Mouse (Mus musculus): Measurements from ENCODE around the gene Casp9.

The Casp9 gene

GRCm38 (mm10) chr4:141781201-141781985 lies 12.0 kb upstream of the Casp9 start:
- DNase-seq (ENCODE audit: low spot score) = no peak

GRCm38 (mm10) chr4:141784835-141785234 lies 8.6 kb upstream of the Casp9 start:
- no peak for DNase-seq (ENCODE audit: low spot score)

- DNase-seq (ENCODE audit: low spot score) = no peak
These were observed 7.3 kb upstream of the Casp9 start for GRCm38 (mm10) chr4:141786141-141786540.

- no peak for DNase-seq (ENCODE audit: low spot score)
These were observed 6.4 kb upstream of the Casp9 start for GRCm38 (mm10) chr4:141787046-141787445.

GRCm38 (mm10) chr4:141787462-141787861 lies 6.0 kb upstream of the Casp9 start:
- no peak for DNase-seq (ENCODE audit: low spot score)

DNA sequence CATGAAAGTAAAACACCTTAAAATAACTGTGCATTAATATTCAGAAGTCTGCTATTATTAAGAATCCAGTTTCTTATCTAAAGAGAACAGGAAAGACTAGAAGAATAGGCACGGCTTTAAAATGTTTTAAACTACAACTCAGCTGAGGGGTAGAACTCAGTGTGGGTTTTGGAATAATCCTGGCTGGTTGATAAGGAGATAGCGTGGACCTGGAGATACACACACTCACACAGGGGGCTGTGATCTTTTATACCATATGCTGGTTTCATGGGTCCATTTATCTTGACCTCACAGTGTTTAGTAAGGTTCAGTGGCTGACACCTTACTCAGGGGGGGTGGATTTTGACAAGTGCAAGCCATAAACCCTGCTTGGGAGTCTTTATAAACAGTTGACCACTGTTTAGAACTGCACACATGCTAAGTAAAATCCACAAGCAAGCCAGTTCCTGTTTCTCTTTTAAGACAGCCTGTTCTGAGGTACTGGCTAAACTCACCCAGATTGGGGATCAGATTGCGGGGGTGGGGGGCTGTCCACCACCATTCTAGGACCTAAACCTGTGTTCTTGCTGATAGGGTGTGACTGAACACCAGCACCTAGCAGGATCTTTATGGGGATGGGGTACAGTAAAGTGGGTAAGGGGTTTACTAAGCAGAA lies 3.7 kb upstream of the Casp9 start:
- no peak for DNase-seq (ENCODE audit: low spot score)

- DNase-seq (ENCODE audit: low spot score) = peak; percentile 92
These were observed 2.9 kb upstream of the Casp9 start, which contains the start of gene Dnajc16 for GRCm38 (mm10) chr4:141790524-141790990. Dnajc16 (minus strand) TSS chr4:141790931.

DNA sequence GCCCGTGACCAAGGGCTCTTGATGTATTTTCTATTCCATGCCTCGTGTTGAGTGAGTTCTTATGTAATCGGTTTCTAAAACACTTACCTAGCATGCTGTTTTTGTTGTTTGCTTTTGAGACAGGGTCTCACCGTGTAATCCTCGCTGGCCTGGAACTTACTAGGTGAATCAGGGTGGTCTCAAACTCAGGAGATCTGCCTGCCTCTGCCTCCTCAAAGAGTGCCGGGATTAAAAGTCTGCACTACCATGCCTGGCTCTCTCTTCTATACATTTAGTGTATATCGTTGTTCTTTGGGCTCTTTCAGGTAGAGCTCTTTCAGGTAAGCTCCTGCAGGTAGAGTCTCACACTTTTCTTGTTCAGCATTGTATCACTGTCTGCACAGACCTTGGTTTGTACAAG lies 1.9 kb upstream of the Casp9 start:
- DNase-seq (ENCODE audit: low spot score) = no peak

- DNase-seq (ENCODE audit: low spot score) = no peak
These were observed 1.5 kb upstream of the Casp9 start for GRCm38 (mm10) chr4:141791951-141792350.

GRCm38 (mm10) chr4:141792554-141793281 lies 694 bp upstream of the Casp9 start:
- DNase-seq (ENCODE audit: low spot score) = no peak

GRCm38 (mm10) chr4:141794152-141794535 lies 732 bp downstream of the Casp9 start:
- no peak for DNase-seq (ENCODE audit: low spot score)

- no peak for DNase-seq (ENCODE audit: low spot score)
These were observed 2.9 kb downstream of the Casp9 start for GRCm38 (mm10) chr4:141796356-141796755.

- DNase-seq (ENCODE audit: low spot score) = no peak
These were observed 3.5 kb downstream of the Casp9 start for GRCm38 (mm10) chr4:141796954-141797353.

GRCm38 (mm10) chr4:141797545-141797944 lies 4.1 kb downstream of the Casp9 start:
- no peak for DNase-seq (ENCODE audit: low spot score)

DNA sequence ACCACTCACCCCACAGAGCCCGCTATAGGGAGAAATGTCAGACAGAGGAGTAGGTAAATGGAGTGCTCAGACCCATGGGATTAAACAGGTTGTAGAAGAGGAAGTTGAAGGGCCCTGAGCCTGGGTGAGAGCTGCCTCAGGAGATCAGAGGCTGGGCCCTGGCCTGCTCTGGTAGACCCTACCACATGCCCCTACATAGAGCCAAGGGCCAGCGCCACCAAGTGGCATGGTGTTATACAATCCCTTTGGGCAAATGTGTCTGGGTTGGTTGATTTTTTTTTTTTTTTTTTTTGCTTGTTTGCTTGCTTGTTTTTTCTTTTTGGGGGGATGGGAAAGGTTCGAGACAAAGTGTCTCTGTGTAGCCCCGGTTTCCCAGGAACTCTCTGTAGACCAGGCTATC lies 10.7 kb downstream of the Casp9 start:
- no peak for DNase-seq (ENCODE audit: low spot score)

DNA sequence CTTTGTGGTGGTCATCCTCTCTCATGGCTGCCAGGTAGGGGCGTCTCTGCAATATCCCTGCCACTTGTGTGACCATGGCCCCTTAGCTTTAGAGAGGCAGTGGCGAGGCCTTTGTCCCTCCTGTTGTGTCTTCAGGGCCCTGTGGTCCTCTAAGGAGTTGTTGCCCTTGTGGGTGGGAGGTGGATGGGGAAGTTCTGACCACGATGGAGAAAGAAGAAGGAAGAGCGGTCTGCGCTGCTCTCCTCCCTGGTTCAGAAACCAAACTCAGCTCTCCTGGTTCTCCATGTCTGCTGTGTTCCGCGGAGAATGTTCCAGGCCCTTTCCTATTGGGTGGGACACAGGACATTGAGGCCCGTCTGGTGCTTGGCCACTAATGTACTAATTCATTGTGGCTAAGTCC lies 12.5 kb downstream of the Casp9 start:
- DNase-seq (ENCODE audit: low spot score) = no peak

DNA sequence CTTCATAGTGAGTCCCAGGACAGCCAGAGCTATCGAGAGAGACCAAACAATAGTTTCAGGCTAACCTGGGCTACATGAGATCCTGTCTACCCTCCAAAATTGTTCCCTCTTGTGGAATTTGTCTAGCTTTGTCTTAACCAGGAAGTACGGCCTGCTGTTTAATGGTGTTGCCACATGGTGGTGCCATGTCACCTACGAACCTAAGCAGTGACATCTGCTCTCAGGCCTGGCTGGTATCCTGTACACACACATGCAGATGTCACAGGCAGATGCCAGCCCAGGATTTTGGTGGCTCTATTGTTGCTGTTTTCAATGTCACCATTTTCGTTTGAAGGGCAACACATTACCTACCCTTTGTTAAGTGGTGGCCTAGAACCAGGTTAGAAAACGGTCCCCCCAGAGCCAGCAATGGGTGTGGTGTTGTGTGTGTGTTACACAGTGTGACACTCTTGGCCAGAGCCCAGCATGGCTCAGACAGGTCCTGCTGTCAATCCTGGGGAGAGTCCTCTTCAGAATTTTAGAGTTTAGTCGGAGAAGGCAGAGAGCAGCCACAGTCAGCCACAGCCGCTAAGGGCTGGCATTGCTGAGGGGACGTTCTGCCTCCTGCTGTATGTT lies 16.5 kb downstream of the Casp9 start:
- DNase-seq (ENCODE audit: low spot score) = no peak

DNA sequence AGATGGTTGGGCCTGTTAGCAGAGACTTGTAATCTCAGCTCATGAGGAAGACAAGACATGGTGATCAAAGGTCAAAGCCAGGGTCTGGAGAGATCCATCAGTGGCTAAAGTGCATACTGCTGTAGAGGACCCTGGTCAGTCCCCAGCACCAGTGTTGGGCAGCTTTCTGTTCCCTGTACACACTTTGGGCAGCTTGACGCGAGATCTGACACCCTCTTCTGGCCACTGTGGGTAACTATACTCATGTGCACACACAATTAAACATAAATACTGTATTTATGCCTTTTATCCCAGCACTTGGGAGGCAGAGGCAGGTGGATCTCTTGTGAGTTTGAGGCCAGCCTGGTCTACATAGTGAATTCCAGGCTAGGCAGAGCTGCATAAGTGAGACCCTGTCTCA lies 17.6 kb downstream of the Casp9 start:
- DNase-seq (ENCODE audit: low spot score) = no peak

DNA sequence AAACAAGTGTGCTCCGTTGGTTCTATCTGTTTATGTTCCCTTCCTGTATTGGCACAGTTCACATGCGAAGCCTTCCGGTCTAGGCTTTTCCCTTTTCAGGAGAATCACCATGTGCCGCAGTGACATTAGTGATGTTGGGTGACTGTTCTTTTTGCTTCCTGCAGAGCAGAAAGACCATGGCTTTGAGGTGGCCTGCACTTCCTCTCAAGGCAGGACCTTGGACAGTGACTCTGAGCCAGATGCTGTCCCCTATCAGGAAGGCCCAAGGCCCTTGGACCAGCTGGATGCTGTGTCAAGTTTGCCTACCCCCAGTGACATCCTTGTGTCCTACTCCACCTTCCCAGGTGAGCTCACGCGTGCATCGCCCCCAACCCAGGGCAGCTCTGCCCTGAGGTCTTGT lies 18.0 kb downstream of the Casp9 start:
- no peak for DNase-seq (ENCODE audit: low spot score)

DNA sequence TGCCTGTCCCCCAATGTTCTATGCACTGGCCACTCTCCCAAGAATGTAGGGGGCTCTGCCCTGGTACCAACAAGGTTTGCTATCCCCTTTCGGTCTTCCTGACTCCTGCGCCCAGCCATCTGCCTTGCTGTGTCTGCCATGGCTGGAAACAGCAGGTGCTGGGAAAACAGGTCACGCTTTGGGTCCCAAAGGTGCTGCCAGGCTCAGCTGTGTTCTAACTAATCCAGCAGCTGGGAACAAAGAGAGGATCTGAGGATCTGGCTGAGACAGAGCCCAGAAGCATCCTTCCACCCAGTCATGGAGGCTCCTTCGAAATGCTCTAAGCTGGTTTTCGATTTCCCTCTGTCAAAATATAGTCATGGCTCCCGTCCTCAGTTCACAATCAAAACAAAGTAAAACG lies 22.9 kb downstream of the Casp9 start:
- DNase-seq (ENCODE audit: low spot score) = no peak

- DNase-seq (ENCODE audit: low spot score) = no peak
These were observed 23.6 kb downstream of the Casp9 start for GRCm38 (mm10) chr4:141816776-141817655.

Measured in ovary, postnatal 14 days (tissue).